Mouse (Mus musculus): ENCODE results near the gene Nbea.

GRCm38 (mm10) chr3:55835207-55835606 is 348.3 kb downstream of the Nbea start:
- TF ChIP-seq CTCF (conservative IDR thresholded peaks at IDR 0.05; ENCODE audit: insufficient read depth, insufficient read length, low read depth, low read length) (no peak), POLR2A (IDR thresholded peaks at IDR 0.05; ENCODE audit: low read depth, low read length) (no peak)
